Mouse (Mus musculus): Measurements from ENCODE around the gene Gipc3. TPM values are rescaled to one million over a fixed set of nuclear protein-coding genes. Genes with fewer than 3 reads are reported as not detected.

Gene Gipc3
- polyA plus RNA-seq, 1 experiment from 2014 or later: 0.09 TPM

DNA sequence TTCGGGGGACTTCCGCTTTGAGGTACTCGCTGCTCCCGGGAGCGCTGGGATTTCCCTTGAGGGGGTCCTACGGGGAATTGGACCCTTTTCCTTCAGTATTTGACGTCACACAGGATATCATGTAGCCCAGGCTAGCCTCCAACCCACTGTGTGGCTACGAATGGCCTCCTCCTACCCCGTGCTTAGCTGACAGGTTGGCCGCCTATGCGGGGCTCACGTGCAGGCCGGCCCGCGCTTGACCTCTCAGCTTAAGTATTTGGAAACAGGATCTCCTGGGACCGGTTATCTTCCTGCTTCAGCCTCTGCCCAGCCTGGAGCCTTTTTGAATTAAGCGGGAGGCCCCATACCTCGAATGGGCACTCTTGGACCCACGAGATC is 41.5 kb upstream of the Gipc3 start:
- Histone ChIP-seq H3K9ac (replicated peaks; ENCODE audit: low read length) (peak overlapping the region; percentile 89), H3K27ac (ENCODE audit: low read length) (peak overlapping the region; percentile 85), H3K36me3 (ENCODE audit: insufficient read depth, low read length) (peaks cover 26% of the 10 kb centered on the region), H3K4me1 (ENCODE audit: insufficient read depth, low read length) (peaks cover 16% of the 10 kb centered on the region), H3K4me2 (replicated peaks; ENCODE audit: low read depth, low read length) (peak overlapping the region; percentile 94), H3K4me3 (ENCODE audit: low read length) (peak overlapping the region; percentile 94), H3K27me3 (ENCODE audit: insufficient read depth, low read length) (no peaks in the 10 kb centered on the region), H3K9me3 (ENCODE audit: low read length) (no peaks in the 10 kb centered on the region)
- ATAC-seq (ENCODE audit: low FRiP score, low TSS enrichment): peak; percentile 23
- 0% methylated on average over 19 of the region's 19 CpGs for WGBS

DNA sequence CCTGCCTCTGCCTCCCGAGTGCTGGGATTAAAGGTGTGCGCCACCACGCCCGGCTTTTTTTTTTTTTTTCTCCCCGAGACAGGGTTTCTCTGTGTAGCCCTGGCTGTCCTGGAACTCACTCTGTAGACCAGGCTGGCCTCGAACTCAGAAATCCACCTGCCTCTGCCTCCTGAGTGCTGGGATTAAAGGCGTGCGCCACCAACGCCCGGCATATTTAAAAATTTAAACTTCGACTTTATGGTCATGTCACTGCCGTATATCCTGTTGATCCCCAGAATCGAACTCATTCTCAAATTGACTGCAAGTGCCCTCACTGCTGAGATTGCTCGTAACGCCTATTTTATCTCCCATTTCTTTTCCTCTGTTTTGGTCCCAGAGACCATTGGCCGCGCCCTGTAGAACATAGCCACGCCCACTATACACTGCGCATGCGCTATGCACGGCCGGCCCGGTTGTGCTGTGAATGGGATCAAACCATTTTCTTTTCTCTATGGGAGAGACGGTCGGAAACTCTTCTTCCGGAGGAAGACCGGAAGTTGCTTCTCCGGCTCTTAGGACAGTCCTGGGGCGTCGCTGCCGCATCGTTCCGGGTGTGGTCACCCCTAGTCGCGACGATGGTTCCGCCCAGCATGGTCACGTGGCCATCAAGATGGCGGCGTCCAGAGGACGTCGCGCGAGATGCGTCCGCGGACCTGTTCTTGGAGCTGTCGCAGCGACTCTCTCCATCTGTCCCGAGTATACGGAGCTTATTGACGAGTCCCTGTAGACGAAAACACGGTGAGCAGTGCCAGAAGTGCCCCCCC is 40.9 kb upstream of the Gipc3 start, which contains the start of the genes Dohh and Gm48551:
Dohh (plus strand) TSS at position 627 of the 803 bp plus-strand sequence.
Gm48551 (plus strand) TSS at position 665 of the 803 bp plus-strand sequence.
- peak; percentile 93 for ATAC-seq (ENCODE audit: low FRiP score, low TSS enrichment)
- H3K4me2 ChIP-seq (replicated peaks; ENCODE audit: low read depth, low read length): peak within 1 kb of the TSS; percentile 94
- 4% methylated on average over 51 of the region's 54 CpGs for WGBS
- H3K27ac ChIP-seq (ENCODE audit: low read length): peak within 1 kb of the TSS; percentile 85
- peaks cover 14% of the 10 kb centered on the region for H3K4me1 ChIP-seq (ENCODE audit: insufficient read depth, low read length)
- no peaks in the 10 kb centered on the region for H3K27me3 ChIP-seq (ENCODE audit: insufficient read depth, low read length)
- H3K4me3 ChIP-seq (ENCODE audit: low read length): peak within 1 kb of the TSS; percentile 94
- H3K9me3 ChIP-seq (ENCODE audit: low read length): no peaks in the 10 kb centered on the region
- H3K9ac ChIP-seq (replicated peaks; ENCODE audit: low read length): peak within 1 kb of the TSS; percentile 89
- H3K36me3 ChIP-seq (ENCODE audit: insufficient read depth, low read length): peaks cover 26% of the 10 kb centered on the region

DNA sequence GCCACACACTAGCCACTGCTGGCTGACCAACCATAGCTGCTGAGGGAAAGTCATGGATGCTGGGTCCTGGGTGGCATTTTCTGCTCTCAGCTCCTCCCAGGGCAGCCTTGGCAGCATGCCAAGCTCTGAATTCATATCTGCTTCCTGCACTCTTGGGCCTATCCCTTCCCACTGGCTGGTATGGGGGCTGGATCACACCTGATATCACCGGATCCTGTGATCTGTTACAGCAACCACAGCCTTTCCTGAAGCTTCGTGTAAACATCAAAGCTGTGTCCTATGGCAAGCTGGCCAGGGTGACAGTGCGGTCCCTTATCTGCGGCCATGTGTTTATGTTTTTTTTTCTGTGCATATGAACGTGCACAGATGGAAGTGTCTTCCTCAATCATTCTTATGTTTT is 39.0 kb upstream of the Gipc3 start:
- Histone ChIP-seq H3K4me1 (ENCODE audit: insufficient read depth, low read length) (peaks cover 22% of the 10 kb centered on the region), H3K4me3 (ENCODE audit: low read length) (no peak overlapping the region), H3K9me3 (ENCODE audit: low read length) (no peaks in the 10 kb centered on the region), H3K4me2 (replicated peaks; ENCODE audit: low read depth, low read length) (no peak overlapping the region), H3K27me3 (ENCODE audit: insufficient read depth, low read length) (no peaks in the 10 kb centered on the region), H3K36me3 (ENCODE audit: insufficient read depth, low read length) (peaks cover 9% of the 10 kb centered on the region), H3K9ac (replicated peaks; ENCODE audit: low read length) (no peak overlapping the region), H3K27ac (ENCODE audit: low read length) (peak overlapping the region; percentile 48)
- 66% methylated on average over 5 of the region's 5 CpGs for WGBS
- no peak for ATAC-seq (ENCODE audit: low FRiP score, low TSS enrichment)

DNA sequence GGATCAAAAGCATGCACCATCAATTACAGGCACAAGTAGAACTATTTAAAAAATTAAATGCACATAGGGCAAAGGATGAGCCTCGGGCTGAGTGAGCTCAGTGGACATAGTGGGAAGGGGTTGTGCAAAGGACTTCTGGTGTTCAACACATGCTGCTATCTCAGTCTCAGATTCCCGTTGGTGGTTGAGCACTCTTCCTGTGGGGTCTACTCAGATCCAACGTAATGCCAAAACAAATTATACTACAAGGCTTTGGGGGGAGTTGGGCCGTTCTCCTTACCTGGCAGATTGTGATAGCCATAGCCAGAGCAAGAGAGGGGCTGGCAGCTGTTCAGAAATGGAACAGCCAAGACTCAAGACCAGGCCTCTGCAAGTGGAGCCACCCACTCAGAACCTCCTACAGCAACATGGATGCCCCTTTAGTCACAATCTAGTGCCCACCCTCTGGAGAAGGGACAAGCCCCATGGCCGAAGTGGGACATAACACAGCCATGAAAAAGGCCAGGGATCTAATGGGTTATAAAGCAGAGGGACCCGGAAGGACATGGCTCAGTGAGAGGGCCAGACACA is 36.8 kb upstream of the Gipc3 start:
- H3K36me3 ChIP-seq (ENCODE audit: insufficient read depth, low read length): peaks cover 9% of the 10 kb centered on the region
- H3K27me3 ChIP-seq (ENCODE audit: insufficient read depth, low read length): no peaks in the 10 kb centered on the region
- no peaks in the 10 kb centered on the region for H3K9me3 ChIP-seq (ENCODE audit: low read length)
- WGBS: 89% methylated on average over 6 of the region's 6 CpGs
- no peak overlapping the region for H3K9ac ChIP-seq (replicated peaks; ENCODE audit: low read length)
- H3K27ac ChIP-seq (ENCODE audit: low read length): no peak overlapping the region
- H3K4me2 ChIP-seq (replicated peaks; ENCODE audit: low read depth, low read length): no peak overlapping the region
- H3K4me3 ChIP-seq (ENCODE audit: low read length): no peak overlapping the region
- no peak for ATAC-seq (ENCODE audit: low FRiP score, low TSS enrichment)
- peaks cover 23% of the 10 kb centered on the region for H3K4me1 ChIP-seq (ENCODE audit: insufficient read depth, low read length)

DNA sequence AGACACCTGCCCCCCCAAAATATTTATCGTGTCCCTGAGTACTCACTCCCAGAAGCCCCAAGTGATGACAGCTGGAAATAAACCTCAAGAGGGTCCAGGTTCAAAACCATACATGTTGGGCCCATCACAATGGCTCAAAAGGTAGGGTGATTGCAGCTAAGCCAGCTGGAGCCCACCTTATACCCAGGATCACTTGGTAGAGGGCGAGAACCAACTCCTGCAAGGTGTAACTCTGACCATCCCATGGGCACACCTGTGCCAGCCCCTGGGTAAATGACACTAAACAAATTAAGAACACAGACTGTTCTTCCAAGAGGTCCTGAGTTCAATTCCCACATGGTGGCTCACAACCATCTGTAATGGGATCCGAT is 36.1 kb upstream of the Gipc3 start:
- Histone ChIP-seq H3K27ac (ENCODE audit: low read length) (peak overlapping the region; percentile 78), H3K27me3 (ENCODE audit: insufficient read depth, low read length) (no peaks in the 10 kb centered on the region), H3K4me1 (ENCODE audit: insufficient read depth, low read length) (peaks cover 23% of the 10 kb centered on the region), H3K4me3 (ENCODE audit: low read length) (peak overlapping the region; percentile 86), H3K4me2 (replicated peaks; ENCODE audit: low read depth, low read length) (peak overlapping the region; percentile 66), H3K9me3 (ENCODE audit: low read length) (no peaks in the 10 kb centered on the region), H3K9ac (replicated peaks; ENCODE audit: low read length) (peak overlapping the region; percentile 79), H3K36me3 (ENCODE audit: insufficient read depth, low read length) (peaks cover 13% of the 10 kb centered on the region)
- 51% methylated on average over 3 of the region's 3 CpGs for WGBS
- no peak; the same call in 1 of the 2 replicates for ATAC-seq (ENCODE audit: low FRiP score, low TSS enrichment)

DNA sequence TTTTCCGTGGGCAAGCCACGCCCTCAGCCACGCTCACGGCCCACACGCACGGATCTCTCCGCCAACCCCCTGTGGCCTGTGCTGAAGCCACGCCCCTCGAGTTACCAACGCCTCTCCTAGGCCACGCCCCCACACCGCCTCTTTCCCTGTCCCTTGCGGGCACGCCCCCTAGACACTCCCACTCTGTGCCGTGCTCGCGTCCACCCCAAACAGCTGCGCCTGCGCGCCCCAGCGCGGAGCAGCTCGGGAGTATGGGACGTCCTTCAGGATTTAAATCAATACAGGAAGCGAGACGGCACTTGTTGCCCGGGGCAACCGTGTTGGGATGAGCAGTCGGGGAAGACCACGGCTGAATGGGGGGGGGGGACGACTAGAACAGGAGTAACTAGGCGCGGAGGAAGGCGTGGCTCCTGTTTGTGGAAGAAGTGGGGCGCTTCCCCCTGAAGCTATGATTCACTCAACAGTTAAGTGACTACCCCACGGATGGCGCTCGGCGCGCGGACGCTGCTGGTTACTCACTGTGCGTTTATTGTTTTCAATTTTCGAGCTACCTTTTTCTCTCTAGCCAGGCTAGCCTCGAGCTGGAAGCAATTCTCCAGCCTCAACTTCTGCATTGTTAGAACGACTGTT is 35.6 kb upstream of the Gipc3 start:
- Histone ChIP-seq H3K27me3 (ENCODE audit: insufficient read depth, low read length) (no peaks in the 10 kb centered on the region), H3K36me3 (ENCODE audit: insufficient read depth, low read length) (peaks cover 16% of the 10 kb centered on the region), H3K9me3 (ENCODE audit: low read length) (no peaks in the 10 kb centered on the region), H3K4me1 (ENCODE audit: insufficient read depth, low read length) (peaks cover 23% of the 10 kb centered on the region), H3K4me3 (ENCODE audit: low read length) (peak overlapping the region; percentile 86), H3K4me2 (replicated peaks; ENCODE audit: low read depth, low read length) (peak overlapping the region; percentile 90), H3K9ac (replicated peaks; ENCODE audit: low read length) (peak overlapping the region; percentile 90), H3K27ac (ENCODE audit: low read length) (peak overlapping the region; percentile 78)
- under 1% methylated on average over 43 of the region's 46 CpGs for WGBS
- ATAC-seq (ENCODE audit: low FRiP score, low TSS enrichment): peak; percentile 96

DNA sequence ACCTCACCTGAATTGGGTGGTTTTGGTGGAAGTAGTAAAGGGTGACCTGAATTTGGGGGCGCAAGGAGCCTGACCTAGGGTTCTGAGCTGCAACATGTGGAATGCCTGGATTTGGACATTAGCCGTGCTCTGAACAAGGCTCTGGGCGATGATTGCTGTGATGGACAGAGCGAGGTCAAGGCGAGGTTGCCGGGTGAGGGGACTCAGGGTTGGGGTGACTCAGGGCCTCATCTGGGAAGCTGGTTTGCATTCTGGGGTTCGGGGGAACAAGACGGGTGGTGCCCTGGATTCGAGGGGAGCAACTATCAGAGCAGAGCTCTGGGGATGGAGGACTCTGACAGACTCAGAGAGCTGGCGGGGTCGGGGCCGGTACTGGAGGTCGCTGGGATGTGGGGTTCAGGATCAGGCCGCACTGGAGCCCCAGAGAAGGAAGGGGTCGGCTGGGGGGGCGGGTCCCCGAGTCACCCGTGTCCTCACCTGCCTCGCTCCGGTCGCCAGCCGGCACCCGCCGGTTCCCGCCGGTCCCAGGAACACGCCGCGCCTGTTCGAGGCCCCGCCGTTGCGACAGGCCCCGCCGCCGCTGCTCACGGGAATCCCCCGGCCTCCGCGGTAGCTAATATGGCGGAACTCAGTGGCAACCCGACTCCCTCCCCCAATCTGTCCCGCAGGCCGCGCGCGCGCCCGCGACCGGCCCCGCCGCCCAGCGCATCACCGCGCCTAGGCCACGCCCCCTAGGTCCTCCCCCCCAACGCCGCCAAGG is 34.9 kb upstream of the Gipc3 start, which contains the start of gene Fzr1:
Fzr1 (minus strand) TSS at position 724 of the 760 bp plus-strand sequence.
- peak within 1 kb of the TSS; percentile 90 for H3K4me2 ChIP-seq (replicated peaks; ENCODE audit: low read depth, low read length)
- H3K4me3 ChIP-seq (ENCODE audit: low read length): peak within 1 kb of the TSS; percentile 86
- under 1% methylated on average over 45 of the region's 59 CpGs for WGBS
- H3K9ac ChIP-seq (replicated peaks; ENCODE audit: low read length): peak within 1 kb of the TSS; percentile 90
- no peaks in the 10 kb centered on the region for H3K9me3 ChIP-seq (ENCODE audit: low read length)
- ATAC-seq (ENCODE audit: low FRiP score, low TSS enrichment): peak; percentile 66
- peaks cover 23% of the 10 kb centered on the region for H3K4me1 ChIP-seq (ENCODE audit: insufficient read depth, low read length)
- no peaks in the 10 kb centered on the region for H3K27me3 ChIP-seq (ENCODE audit: insufficient read depth, low read length)
- H3K27ac ChIP-seq (ENCODE audit: low read length): peak within 1 kb of the TSS; percentile 78
- H3K36me3 ChIP-seq (ENCODE audit: insufficient read depth, low read length): peaks cover 22% of the 10 kb centered on the region

DNA sequence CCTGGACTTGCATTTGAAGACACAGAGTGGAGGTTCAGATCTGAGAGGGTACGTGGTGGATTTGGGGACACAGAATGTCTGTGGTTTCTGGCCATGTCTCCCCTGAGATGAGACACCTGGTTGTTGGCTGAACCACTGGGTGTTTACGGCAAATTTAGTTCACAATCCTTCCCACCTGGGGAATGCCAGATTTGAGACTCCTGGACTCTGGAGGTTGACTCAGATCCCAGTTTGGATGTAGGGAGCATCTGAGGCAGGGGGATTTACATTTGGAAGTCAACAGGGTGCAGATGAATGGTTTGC is 34.2 kb upstream of the Gipc3 start:
- Histone ChIP-seq H3K27me3 (ENCODE audit: insufficient read depth, low read length) (no peaks in the 10 kb centered on the region), H3K9me3 (ENCODE audit: low read length) (no peaks in the 10 kb centered on the region), H3K4me3 (ENCODE audit: low read length) (peak overlapping the region; percentile 86), H3K36me3 (ENCODE audit: insufficient read depth, low read length) (peaks cover 28% of the 10 kb centered on the region), H3K27ac (ENCODE audit: low read length) (peak overlapping the region; percentile 49), H3K4me2 (replicated peaks; ENCODE audit: low read depth, low read length) (peak overlapping the region; percentile 90), H3K4me1 (ENCODE audit: insufficient read depth, low read length) (peaks cover 23% of the 10 kb centered on the region), H3K9ac (replicated peaks; ENCODE audit: low read length) (peak overlapping the region; percentile 90)
- 35% methylated on average over 2 of the region's 2 CpGs for WGBS
- ATAC-seq (ENCODE audit: low FRiP score, low TSS enrichment): no peak

DNA sequence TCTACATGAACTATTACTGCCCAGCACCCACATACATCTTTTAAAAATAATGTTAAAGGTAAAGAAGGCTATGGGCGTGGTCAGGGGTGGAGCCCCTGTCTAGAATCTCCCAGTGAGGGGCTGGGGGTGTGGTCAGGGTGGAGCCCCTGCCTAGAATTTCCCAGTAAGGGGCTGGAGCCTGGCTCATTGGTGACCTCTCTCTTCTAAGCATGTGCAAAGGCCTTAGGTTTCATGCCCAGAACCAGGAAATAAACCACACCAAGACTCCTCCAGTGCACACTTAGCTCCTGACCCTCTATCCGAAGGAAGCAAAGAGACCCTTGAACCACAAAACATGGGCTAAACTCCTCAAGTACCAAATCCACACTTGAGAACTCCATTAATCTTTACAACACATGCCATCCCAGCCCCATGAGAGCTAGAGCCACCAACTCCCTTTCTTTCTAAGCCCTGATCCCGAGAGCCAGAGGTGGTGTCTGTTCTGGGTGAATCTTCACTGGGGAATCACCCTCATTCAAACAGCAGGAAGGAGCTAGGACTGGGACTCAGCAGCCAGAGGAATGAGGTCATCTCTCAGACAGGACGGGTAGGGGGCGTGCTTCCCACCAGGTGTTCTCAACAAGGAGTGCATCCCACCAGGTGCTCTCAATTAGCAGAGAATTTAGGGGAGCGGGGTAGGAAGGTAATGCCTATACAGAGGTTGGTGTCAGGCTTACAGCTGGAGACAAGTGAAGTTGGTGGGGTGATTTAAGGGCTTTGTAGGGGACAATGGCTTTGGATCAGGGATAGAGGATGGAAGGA is 33.7 kb upstream of the Gipc3 start:
- peak overlapping the region; percentile 90 for H3K4me2 ChIP-seq (replicated peaks; ENCODE audit: low read depth, low read length)
- peak overlapping the region; percentile 49 for H3K27ac ChIP-seq (ENCODE audit: low read length)
- no peaks in the 10 kb centered on the region for H3K9me3 ChIP-seq (ENCODE audit: low read length)
- peaks cover 30% of the 10 kb centered on the region for H3K36me3 ChIP-seq (ENCODE audit: insufficient read depth, low read length)
- no peaks in the 10 kb centered on the region for H3K27me3 ChIP-seq (ENCODE audit: insufficient read depth, low read length)
- 36% methylated on average over 6 of the region's 6 CpGs for WGBS
- H3K4me3 ChIP-seq (ENCODE audit: low read length): peak overlapping the region; percentile 86
- peaks cover 23% of the 10 kb centered on the region for H3K4me1 ChIP-seq (ENCODE audit: insufficient read depth, low read length)
- peak overlapping the region; percentile 90 for H3K9ac ChIP-seq (replicated peaks; ENCODE audit: low read length)
- no peak for ATAC-seq (ENCODE audit: low FRiP score, low TSS enrichment)

Data from kidney, embryonic 16.5 days (tissue).